Mouse (Mus musculus) bone marrow, adult 2 months (tissue): ENCODE results near the gene Cep128. TPM values are rescaled to one million over a fixed set of nuclear protein-coding genes. Genes with fewer than 3 reads are reported as not detected.

Experiments
- H3K27ac ChIP-seq: fragments of 200-500 bp; 2 replicates; pipeline ENCODE4 v1.5.1; 2012; ENCODE audit warnings: low read depth, mild to moderate bottlenecking, control low read depth, inconsistent platforms, low read length; ENCODE audit not compliant: control insufficient read depth, poor library complexity, insufficient read depth
- H3K4me1 ChIP-seq: fragments of 200-500 bp; 2 replicates; pipeline ENCODE4 v1.6.1; 2011; ENCODE audit warnings: low read length; ENCODE audit not compliant: control insufficient read depth, insufficient read depth
- H3K4me3 ChIP-seq: fragments of 200-500 bp; replicated peaks from 2 replicates; pipeline ENCODE3; 2011; ENCODE audit warnings: mild to moderate bottlenecking, low read depth, low read length, control low read depth; ENCODE audit not compliant: control insufficient read depth
- CTCF ChIP-seq: fragments of 200-500 bp; IDR thresholded peaks from 2 replicates; pipeline ENCODE4 v1.5.1; 2011; ENCODE audit warnings: low read length, control low read depth; ENCODE audit not compliant: control insufficient read depth, insufficient read depth
- POLR2A ChIP-seq: fragments of 200-500 bp; IDR thresholded peaks from 2 replicates; pipeline ENCODE4 v1.6.1; 2011; ENCODE audit warnings: low read depth, mild to moderate bottlenecking, control low read depth, low read length, borderline replicate concordance; ENCODE audit not compliant: control insufficient read depth
- WGBS: fragments of 180-500 bp; shearing (Covaris S2); methylation state at CpG from one replicate; pipeline ENCODE4 v1.1.7; 2018; 5-methylcytosine and 5-hydroxymethylcytosine counted together
- polyA plus RNA-seq: library from polyadenylated mRNA; stranded (reverse); fragments of >200 nt; gene quantifications from 2 replicates; pipeline ENCODE4 v1.2.4, GENCODE M21; 2011; ENCODE audit warnings: low replicate concordance; ENCODE audit not compliant: missing spikeins, insufficient read depth, insufficient read length

The Cep128 gene
- polyA plus RNA-seq, 1 experiment: 67.8 TPM

DNA sequence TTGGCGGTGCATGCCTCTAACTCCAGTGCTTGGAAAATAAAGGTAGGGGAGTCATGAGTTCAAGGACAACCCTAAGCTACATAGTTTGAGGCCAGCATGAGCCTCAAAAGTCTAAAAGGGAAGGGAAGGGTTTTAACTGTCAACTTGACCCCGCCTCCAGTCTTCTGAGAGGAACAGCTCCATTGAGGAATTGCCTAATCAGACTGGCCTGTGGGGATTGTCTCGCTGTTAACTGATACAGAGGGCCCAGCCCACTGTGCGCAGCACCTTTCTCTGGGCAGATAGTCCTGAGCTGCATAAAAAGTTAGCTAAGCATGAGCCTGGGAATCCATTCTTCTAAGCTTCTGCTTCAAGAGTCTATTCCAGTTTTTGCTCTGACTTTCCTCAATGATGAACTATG, 56.7 kb downstream of the Cep128 start:
- Histone ChIP-seq H3K27ac (no peak overlapping the region), H3K4me1 (no peaks in the 10 kb centered on the region; the same call in none of the 2 replicates), H3K4me3 (no peak overlapping the region)
- TF ChIP-seq POLR2A (no peak), CTCF (no peak)
- 37% methylated on average over 4 of the region's 4 CpGs for WGBS

GRCm38 (mm10) chr12:91326104-91326503, 58.1 kb downstream of the Cep128 start:
- Histone ChIP-seq H3K4me1 (no peaks in the 10 kb centered on the region; the same call in none of the 2 replicates), H3K27ac (no peak overlapping the region), H3K4me3 (no peak overlapping the region)
- TF ChIP-seq CTCF: no peak
- TF ChIP-seq POLR2A: no peak
- WGBS: 76% methylated on average over 6 of the region's 6 CpGs

- Histone ChIP-seq H3K27ac (no peak overlapping the region), H3K4me1 (no peaks in the 10 kb centered on the region), H3K4me3 (no peak overlapping the region)
- TF ChIP-seq CTCF (no peak), POLR2A (no peak)
- WGBS: 87% methylated on average over 7 of the region's 7 CpGs
Observed at GRCm38 (mm10) chr12:91315026-91315425, 69.2 kb downstream of the Cep128 start.

GRCm38 (mm10) chr12:91313974-91314587, 70.1 kb downstream of the Cep128 start:
- WGBS: 62% methylated on average over 10 of the region's 10 CpGs
- Histone ChIP-seq H3K4me3 (no peak overlapping the region), H3K27ac (no peak overlapping the region), H3K4me1 (no peaks in the 10 kb centered on the region)
- TF ChIP-seq POLR2A (no peak), CTCF (no peak)

GRCm38 (mm10) chr12:91312591-91312990, 71.6 kb downstream of the Cep128 start:
- TF ChIP-seq POLR2A (no peak), CTCF (no peak)
- Histone ChIP-seq H3K4me3 (no peak overlapping the region), H3K27ac (no peak overlapping the region), H3K4me1 (no peaks in the 10 kb centered on the region)
- 65% methylated on average over 4 of the region's 4 CpGs for WGBS

GRCm38 (mm10) chr12:91307733-91308132, 76.5 kb downstream of the Cep128 start:
- TF ChIP-seq POLR2A: no peak
- no peak for TF ChIP-seq CTCF
- H3K4me1 ChIP-seq: no peaks in the 10 kb centered on the region
- H3K4me3 ChIP-seq: no peak overlapping the region
- no peak overlapping the region for H3K27ac ChIP-seq
- 82% methylated on average over 3 of the region's 3 CpGs for WGBS

DNA sequence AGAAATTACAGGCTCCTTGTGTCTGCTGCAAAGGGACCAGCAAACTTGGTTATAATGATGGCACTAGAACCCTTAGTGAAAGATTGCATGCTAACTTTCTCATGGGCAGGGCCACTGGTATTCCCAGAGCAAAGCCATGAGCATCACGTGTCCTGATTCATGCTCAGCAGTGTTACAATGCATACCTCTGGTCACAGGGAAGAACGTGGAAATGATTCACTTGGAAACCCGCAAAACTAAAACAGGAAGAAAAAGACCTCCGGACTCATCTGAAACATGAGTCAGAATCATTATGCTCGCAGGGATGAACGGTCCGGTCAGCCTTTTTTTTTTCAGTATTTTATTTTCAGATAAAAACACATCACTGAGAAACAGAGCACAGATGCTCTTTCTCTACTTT, 78.4 kb downstream of the Cep128 start:
- H3K27ac ChIP-seq: no peak overlapping the region
- WGBS: 80% methylated on average over 7 of the region's 7 CpGs
- no peak overlapping the region for H3K4me3 ChIP-seq
- TF ChIP-seq POLR2A (no peak), CTCF (no peak)
- no peaks in the 10 kb centered on the region for H3K4me1 ChIP-seq

- Histone ChIP-seq H3K4me1 (no peaks in the 10 kb centered on the region), H3K27ac (no peak overlapping the region), H3K4me3 (no peak overlapping the region)
- TF ChIP-seq POLR2A (no peak), CTCF (no peak)
- 73% methylated on average over 5 of the region's 5 CpGs for WGBS
Observed at GRCm38 (mm10) chr12:91305038-91305437, 79.2 kb downstream of the Cep128 start.

GRCm38 (mm10) chr12:91298700-91299099, 85.5 kb downstream of the Cep128 start:
- TF ChIP-seq CTCF: no peak
- TF ChIP-seq POLR2A: no peak
- Histone ChIP-seq H3K4me3 (no peak overlapping the region), H3K4me1 (no peaks in the 10 kb centered on the region; the same call in 1 of the 2 replicates), H3K27ac (no peak overlapping the region)
- 93% methylated on average over 6 of the region's 6 CpGs for WGBS
